Mouse (Mus musculus) adrenal gland, postnatal 25 days (tissue): ENCODE measurements at regions not wholly inside any gene's neighbourhood (a gene's known extent, or its start where the extent isn't known, plus 50 kb on each side); places are given as distances from the start of the nearest gene placed in this dataset.
A peak's percentile ranks its signal among the peaks of the same experiment; 100 is the strongest.

Experiments used
- DNase-seq: peaks from one replicate; pipeline ENCODE4 v3.0.0; 2021; ENCODE audit warnings: mixed read lengths

- DNase-seq = no peak
Observed at GRCm38 (mm10) chr7:84800966-84801365, 52.4 kb upstream of the Olfr291 start.

GRCm38 (mm10) chr7:84794655-84795054 lies 58.7 kb upstream of the Olfr291 start:
- no peak for DNase-seq

GRCm38 (mm10) chr7:84779276-84779825 lies 74.0 kb upstream of the Olfr291 start:
- DNase-seq = peak; percentile 86

- no peak for DNase-seq
Observed at GRCm38 (mm10) chr7:84777696-84778095, 75.7 kb upstream of the Olfr291 start.

- no peak for DNase-seq
Observed at GRCm38 (mm10) chr7:84756261-84756660, 66.5 kb upstream of the Zfand6 start.

- DNase-seq = no peak
Observed at GRCm38 (mm10) chr7:84753361-84753760, 63.6 kb upstream of the Zfand6 start.

GRCm38 (mm10) chr7:84749434-84750301 lies 59.9 kb upstream of the Zfand6 start:
- DNase-seq = peak; percentile 46

GRCm38 (mm10) chr7:84747847-84748246 lies 58.1 kb upstream of the Zfand6 start:
- DNase-seq = no peak

GRCm38 (mm10) chr7:84744321-84745070 lies 54.7 kb upstream of the Zfand6 start:
- no peak for DNase-seq

GRCm38 (mm10) chr7:84739965-84740390 lies 50.2 kb upstream of the Zfand6 start:
- no peak for DNase-seq
